Mouse (Mus musculus) regulatory T cell (primary cell): ENCODE data around the gene Dpep2nb.
"Not testable (repeated sequence)": the region's sequence is repeated elsewhere in the genome, so short reads cannot be mapped to it uniquely, and the experiment has no call there.

Source experiments
- in situ Hi-C: fragments of 300-600 bp; cut with MboI, MseI; formaldehyde crosslinking; loops from one replicate; pipeline ENCODE4 v1.15.1; 2025; ENCODE audit warnings: high pct_unique_total_duplicates

Dpep2nb gene

DNA sequence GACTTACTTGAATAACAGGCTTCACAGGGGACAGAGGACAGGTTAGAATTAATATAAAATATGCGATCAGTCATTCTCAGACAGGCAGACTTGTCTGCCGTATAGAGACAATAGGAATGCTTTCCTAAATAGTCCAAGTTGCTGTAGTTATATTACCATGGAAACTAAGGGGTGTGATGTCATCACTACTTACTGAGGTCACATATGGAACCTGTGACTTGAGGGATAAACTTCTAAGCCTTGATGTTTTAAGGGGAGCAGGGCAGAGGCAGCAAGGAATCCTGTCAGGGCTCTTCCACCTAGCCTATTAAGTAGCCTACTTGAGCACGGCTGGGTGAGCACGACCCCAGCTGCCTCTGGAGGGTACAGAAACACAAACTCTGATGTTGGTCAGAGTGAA is at the start of gene Dpep2nb:
TSS of gene Dpep2nb (minus strand) at position 101 of the 400 bp plus-strand sequence.
- in situ Hi-C loops = no loop called here

DNA sequence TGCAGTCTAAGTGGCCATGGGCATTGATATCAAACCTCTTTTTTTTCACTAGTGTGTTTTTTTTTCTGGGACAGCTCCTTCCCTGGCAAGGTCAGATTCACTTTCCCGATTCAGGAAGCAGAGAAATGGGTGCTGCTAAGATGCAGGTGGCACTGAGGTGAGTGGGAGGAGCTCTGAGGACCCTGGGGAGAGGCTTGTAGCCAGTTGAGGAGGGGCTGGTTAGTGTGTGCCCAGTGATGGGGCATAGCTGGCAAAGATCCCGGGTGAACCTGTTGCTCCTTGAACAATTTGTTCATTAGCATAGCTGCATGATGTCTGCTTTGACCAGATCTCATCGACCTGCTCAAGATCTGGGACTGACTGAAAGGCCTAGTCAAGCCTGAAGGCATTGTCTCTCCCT is 49.3 kb upstream of the Dpep2nb start:
- in situ Hi-C loops = loop anchor here (25.0 kb wide), 1 partner anchor 1418 kb away; the partner anchor contains the start of genes Ciao2b and Rrad

DNA sequence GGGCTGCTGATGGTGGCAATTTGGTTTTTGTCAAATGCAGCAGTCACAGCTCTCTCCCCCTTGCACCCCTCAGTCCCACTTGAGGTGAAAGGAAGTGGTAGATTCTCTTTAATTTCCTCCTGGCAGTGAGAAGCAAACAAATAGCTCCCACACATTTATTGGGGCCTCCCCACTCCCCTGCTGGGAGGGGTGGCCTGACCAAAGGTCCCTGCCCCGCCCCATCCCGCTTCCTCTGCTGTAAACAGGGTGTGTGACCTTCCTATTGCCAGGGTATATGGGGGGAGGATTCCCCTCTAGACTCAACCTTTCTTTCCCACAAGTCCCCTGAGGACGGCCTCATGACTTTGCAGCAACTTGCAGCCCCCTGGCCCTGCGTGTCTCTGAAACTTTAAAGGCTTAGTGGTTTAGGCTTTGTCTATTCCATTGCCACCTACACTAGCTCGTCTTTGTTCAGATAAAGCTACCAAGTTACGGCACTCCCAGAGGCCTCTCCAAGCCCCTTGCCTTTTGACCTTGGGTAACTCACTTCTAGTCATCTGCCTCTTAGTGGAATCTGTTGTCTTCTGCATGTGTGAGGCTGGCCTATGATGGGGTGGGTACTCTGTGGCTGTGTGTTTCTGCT is 48.5 kb upstream of the Dpep2nb start:
- in situ Hi-C loops = loop anchor here (25.0 kb wide), 1 partner anchor 1417 kb away; the partner anchor contains the start of genes Ciao2b and Rrad

DNA sequence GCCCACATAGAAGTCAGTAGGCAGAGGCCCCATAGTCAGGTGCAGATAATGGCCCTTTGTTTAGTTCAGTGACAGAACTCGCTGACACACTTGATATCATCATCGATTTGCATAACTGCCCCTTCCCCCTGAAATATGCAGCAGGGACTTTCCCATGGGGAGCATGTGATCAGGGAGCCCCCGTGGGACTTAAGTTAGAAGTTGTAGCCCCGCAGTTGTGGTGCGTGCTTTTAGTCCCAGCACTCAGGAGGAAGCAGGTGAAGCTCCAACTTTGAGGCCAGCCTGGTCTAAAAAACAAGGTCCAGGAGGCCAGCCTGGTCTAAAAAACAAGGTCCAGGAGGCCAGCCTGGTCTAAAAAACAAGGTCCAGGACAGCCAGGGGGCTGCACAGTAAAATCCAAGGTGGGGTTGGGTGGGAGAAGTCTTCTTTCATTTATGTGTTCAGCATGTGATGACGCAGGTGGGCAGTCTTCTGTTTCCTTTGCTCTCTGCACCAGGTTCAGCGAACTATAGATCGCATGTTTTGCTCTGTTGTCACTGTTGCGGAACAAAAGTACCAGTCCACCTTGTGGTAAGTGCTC is 46.8 kb upstream of the Dpep2nb start:
- in situ Hi-C loops = loop anchor here (25.0 kb wide), 1 partner anchor 1415 kb away; the partner anchor contains the start of genes Ciao2b and Rrad

DNA sequence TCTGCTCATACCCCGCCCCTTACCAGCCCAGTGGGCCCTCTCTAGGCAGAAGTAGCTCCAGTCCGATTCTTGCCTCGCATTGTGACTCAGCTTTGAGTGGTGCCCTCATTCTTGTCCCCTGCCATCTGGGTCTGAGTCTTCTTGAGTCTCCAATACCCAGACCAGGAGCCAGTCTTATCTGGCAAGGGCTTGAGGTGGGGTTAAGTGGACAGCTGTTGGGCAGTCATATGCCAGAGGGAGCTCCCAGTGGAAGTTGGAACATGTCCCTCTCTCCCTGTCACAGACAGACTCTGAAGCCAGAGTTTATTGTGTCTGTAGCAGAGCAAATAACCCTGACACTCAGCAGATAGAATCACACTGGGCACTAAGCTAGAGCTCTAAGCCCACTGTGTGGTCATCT is 45.3 kb upstream of the Dpep2nb start:
- in situ Hi-C loops = loop anchor here (25.0 kb wide), 1 partner anchor 1414 kb away; the partner anchor contains the start of genes Ciao2b and Rrad

DNA sequence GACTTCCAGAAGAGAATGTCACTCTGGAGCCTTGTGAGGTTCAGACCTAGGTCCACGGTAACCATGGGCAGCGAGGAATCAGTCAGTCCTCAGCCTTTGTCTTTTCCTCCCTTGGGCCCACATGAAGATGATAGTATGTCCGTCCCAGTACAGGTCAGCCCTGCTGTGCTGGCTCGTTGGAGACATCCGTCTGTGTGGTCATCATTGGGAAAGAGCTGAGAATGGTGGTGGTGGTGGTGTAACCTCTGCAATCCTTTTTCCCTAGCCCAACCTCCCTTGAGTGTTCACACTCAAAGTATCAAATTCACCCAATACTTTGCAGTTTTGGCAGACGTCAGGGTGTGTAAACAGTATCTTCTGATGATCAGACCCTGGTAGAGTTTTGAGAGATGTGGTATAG is 44.1 kb upstream of the Dpep2nb start:
- in situ Hi-C loops = loop anchor here (25.0 kb wide), 1 partner anchor 1413 kb away; the partner anchor contains the start of genes Ciao2b and Rrad

DNA sequence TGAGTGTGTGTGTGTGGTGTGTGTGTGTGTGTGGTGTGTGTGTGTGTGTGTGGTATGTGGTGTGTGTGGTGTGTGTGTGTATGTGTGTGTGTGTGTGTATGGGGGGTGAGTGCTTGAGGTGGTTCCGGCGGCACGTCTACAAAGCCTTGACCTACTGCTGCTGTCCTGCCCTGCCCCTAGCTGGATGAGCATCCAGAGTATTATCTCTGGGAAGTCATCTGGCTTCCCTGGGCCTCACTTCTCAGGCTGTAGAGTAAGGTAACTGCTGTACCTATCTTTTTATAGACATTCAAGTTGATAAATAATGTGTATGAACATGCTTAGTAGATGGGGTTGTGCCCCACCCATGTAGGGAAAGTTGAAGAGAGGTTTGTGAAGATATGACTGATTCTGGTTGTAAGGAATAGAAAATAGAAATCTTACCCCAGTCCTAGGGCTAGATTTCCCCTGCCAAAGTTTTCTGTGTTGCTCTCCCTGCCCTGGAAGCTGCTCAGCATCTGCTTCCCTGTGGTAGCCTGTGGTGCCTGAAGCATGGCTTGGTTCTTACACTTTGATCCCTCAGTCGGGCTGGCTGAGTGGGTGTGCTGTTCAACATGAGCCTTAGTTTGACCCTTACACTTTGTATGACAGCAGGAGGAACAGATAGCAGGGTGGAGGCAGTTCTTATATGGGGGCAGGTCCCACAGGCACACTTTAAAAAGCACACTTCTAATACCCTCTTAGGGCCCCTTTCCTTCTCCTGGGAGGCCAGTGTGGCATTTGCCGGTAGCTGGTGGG is 42.3 kb upstream of the Dpep2nb start:
- in situ Hi-C loops = no loop called here

DNA sequence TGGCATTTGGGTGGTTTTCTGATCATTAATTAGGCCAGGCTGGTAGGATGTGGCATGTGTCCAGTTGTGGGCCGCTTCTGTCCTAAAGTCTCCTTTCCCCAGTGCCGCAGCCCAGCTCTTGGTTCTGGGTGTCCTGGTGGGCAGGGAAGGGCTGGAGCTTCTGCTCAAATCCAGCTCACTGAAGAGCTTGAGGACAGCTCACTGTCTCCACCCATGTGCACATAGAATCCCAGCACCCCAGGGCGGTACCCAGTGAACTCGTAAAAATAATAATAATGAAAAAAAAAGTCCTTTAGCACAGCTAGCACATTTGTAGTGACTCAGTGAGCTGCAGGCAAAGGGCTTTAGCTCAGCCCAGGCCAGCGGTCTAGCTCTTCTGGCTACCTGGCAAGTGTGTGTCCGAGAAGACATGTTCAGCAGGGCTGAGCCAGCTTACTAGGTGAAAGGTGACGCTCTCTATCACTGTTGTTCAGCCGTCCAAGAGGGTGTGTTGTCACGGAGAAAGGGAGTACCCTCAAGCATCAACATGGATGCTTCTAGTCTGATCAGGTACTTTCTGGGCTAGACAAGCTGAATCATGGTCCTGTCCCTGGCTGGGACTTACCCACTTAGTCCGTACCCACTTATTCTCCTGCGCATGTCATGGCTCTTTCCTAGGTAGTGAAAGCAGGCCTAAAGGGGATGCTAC is 41.2 kb upstream of the Dpep2nb start:
- in situ Hi-C loops = no loop called here

DNA sequence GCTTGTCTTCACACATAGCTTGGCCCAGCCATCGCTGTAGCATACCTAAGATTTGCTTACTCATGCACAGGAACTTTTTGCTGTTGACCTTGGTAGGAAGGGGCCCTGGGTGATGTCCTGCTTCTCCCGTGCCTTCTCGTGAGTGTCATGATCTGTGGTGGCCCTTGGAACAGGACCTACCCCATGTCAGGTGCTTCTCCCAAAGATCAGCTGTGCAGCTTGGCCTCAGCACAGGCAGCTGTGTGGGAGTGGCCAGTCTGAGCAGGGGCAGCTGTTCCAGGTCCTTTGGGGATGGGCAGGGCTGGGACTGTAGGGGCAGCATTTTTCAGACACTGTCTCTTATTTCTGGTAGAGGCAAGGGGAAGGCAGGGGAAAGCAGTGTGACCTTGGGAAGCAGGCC is 38.4 kb upstream of the Dpep2nb start:
- in situ Hi-C loops = no loop called here

DNA sequence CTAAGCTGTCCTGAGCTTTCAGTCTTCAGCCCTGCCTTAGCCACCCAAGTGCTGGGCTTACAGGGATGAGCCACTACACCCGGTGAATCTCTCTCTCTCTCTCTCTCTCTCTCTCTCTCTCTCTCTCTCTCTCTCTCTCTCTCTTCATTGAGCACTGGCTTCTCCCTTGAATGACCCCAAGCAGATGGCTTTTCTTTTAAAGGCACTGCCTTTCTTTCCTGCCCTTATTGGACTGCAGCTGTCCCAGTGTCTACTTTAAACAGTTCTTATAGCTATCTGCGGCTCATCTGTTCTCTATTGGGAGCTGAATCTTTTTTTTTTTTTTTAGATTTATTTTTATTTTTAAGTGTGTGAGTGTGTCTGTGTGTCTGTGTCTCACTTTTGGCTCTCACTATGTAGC is 37.3 kb upstream of the Dpep2nb start:
- in situ Hi-C loops = no loop called here

DNA sequence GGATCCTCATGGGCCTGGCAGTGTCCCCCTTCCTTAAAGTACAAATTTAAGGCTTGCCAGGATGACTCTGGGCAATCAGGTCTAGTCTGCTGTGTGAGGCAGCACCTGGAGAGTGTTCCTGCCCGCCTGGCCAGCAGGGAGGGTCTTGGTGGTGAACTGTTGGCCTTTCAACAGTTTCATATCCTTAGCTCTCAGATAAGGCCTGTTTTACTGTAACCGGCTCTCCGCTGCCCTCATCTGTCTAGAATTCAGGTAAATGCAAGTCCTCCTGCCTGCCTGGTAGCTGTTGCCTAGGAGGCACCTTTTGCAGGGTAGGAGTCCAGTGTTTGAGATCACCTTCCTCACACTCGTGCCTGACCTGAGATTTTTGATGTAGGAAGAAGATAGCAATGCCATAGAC is 34.4 kb upstream of the Dpep2nb start:
- in situ Hi-C loops = no loop called here

DNA sequence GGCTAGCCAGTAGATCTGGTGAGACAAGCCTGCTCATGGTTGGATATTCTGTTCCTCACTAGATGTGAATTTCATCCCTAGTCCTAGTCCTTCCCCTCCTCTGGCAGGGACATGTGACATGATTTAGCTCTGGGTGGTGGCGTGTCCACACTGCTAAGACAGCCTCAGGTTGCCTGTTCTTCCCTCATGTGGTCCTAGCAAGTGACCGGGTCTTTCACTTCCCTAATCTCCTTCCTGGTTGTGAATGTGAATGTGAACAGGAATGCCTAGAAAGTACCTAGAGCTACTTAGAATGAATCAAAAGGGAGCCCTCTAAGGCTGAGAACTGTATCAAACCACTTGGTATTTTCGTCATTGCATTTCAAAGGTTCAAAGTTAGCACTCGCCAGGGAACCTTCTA is 33.8 kb upstream of the Dpep2nb start:
- in situ Hi-C loops = no loop called here

DNA sequence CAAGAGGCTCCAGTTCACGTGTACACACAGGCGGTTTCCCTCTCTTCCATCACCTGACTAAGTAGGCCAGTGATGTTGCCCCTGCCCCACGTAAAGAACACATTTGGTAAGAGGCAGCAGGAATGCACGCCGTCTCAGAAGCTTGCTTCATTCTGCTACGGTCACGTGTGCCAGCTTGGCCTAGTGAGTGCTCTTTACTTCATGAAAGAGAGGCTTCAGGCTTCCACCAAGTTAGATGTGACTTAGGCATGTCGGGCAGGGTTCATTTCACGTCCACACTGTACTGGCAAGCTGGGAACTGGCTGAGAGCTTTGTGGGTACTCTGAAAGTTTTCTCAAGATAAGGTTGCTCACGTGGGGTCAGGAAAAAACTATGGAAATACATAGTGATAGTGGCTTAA is 32.9 kb upstream of the Dpep2nb start:
- in situ Hi-C loops = no loop called here

DNA sequence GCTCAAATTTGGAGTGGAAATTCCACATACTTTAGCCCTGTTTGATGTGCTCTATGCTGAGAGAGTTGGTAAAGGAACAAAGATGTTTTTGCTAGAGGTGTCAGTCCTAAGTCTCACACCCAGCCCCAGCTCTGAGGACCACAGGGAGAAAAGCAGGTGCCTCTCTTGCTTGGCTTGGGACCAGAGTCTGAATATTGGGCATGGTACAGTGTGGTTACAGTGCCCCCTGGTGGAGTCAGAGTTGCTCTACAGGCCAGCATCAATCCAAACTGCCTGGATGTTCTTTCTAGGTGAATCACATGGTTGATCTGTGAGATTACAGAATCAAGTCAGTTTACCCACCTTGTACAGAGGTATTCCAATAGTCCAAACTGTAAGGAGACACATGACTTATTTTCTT is 16.7 kb upstream of the Dpep2nb start:
- in situ Hi-C loops = loop anchor here (5.0 kb wide), 1 partner anchor 35 kb away; no protein-coding TSS in a partner anchor

DNA sequence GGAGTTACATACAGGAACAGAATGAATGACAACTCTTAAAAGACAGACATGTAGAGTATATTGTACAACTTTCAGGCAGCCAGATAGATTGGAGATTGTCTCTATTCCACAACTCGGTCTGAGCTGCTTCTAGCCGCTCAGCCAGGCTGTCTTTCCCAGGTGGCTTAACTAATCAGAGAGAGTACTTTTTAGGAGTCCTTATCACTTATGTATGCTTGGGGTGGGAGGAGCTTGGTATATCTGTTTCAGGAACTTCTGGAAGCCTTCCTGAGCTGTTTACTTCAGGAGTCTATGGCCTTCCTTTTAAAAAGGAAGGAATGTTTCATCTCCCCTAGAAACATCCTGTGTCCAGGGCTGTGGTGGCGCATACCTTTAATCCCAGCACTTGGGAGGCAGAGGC is 12.3 kb upstream of the Dpep2nb start:
- in situ Hi-C loops = no loop called here

DNA sequence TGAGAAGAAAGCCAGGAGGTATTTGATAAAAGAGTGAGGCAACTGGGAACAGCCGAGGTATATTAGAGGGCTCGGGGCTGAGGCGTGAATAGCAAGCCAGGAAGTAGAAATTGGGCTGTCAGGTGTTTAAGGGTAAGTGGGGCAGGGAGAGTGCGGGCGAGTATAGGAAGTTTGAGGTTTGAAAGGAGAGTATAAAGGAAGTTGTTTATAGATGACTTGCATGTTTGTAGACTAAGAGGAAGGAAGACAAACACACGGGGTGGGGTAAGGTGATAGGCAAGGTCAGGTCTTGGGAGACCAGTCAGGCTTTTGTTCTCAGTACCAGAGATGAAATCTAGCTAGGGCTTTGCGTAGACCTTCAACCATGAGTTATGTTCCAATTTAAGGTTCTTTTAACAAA is 11.4 kb upstream of the Dpep2nb start:
- in situ Hi-C loops = no loop called here

DNA sequence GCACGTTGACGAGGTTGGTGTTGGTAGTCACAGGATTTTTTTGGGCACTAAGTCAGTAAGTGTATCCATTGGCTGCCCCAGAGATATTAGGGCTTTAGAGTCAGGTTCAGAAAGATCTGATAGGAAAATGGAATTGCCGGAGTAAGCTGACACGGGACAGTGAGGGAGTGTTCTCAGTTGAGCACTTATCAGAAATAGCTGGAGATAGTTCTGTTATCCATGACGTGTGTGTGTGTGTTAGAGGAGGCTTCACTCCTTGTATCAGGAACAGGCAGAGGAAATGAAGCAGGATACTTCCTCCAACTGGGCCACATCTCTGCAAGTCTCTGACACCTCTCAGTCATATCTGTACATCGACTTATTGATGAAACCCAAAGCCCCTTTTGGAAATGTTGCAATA is 10.5 kb upstream of the Dpep2nb start:
- in situ Hi-C loops = no loop called here

DNA sequence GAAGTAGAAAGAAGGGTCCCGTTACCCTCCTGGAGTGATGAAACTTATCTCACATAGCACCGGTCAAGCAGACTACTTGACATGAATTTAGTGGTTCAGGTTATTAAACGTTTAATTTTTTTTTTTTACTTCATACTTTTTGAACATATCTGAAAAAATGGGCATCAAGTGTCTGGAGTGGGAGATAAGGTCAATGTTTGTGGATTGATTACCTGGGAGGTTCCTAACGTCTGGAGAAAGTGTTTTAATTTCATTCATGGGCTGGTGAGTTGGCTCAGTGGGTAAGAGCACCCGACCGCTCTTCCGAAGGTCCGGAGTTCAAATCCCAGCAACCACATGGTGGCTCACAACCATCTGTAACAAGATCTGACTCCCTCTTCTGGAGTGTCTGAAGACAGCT is 6.4 kb upstream of the Dpep2nb start:
- in situ Hi-C loops = not testable (repeated sequence)

DNA sequence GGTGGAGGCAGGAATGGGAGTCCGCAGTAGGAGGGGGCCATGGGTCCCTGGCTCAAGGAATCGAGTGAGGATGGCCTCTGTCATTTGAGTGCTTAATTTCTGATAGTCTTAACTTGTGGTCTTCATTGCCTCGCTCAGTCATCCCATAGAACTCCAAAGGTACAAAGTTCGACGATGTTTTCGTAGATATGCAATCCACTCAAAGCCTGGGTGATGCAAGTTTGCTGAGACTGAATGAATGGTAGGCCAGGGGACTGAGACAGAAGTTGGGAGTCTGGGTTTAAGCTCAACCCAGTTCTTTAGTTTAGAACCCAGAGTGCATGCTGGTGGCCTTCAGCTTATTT is 5.8 kb upstream of the Dpep2nb start, which contains the start of gene Ddx28:
TSS of gene Ddx28 (minus strand) at position 240 of the 344 bp plus-strand sequence.
- in situ Hi-C loops = no loop called here

DNA sequence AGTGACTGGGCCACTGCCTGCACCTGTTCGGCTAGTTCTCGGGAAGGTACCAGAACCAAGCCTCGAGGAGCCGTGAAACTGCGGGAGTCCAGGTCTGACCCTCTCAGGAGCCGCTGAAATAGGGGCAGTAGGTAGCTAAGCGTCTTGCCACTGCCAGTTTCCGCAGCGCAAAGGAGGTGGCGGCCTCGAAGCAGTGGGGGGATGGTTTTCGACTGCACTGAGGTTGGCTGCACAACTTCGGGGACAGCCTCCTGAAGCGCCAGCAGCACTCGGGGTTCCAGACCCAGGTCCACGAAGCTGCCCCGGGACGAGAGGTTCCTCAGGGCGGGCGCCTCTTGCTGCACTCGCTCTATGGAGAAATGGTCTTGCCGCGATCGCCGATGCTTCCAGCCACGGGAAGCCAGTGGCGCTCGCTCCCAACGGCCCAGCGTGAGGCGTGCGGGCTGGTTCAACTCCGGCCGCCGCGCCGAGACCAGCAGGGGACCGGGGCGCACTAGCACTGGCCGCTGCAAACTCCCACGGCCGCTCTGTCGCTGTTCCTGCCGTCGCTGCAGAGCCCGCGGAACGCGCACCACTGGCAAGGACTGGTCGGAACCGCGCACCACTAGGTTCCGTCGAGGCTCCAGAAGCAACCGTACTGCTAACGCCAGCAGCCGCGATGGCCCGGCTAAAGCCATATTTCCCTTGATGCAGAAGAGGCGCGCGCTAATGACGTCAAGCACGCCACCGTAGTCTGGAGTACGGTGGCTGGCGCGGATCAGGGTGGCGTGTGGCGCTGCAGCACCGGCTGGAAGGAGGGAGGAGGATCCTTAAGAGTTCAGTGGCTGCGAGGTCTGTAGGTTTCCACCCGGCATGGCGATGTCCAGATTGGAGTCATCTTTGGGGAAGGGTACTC is 5.2 kb upstream of the Dpep2nb start:
- in situ Hi-C loops = no loop called here

DNA sequence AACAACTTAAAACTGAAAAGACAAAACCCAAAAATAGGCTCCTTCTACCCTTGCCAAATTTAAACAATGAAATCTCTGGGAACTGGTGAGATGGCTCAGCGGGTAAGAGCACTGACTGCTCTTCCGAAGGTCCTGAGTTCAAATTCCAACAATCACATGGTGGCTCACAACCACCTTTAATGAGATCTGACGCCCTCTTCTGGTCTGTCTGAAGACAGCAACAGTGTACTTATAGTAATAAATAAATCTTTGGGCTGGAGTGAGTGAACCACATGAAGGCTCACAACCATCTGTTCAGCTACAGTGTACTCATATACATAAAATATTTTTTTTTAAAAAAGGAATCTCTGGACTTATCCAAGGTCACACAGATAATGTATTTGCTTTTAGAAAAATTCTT is 2.1 kb upstream of the Dpep2nb start:
- in situ Hi-C loops = not testable (repeated sequence)
